Mouse (Mus musculus) embryonic facial prominence, embryonic 11.5 days (tissue): ENCODE results near the gene Nol4l. TPM values are rescaled to one million over a fixed set of nuclear protein-coding genes. Genes with fewer than 3 reads are reported as not detected.
A peak's percentile ranks its signal among the peaks of the same experiment; 100 is the strongest.

ENCODE experiments used
- ATAC-seq: fragments of 200-750 bp; cut with Nextera tagmentation; replicated peaks from 2 replicates; pipeline ENCODE4 v1.8.0; 2017; ENCODE audit warnings: low read depth; ENCODE audit not compliant: insufficient number of reproducible peaks, low FRiP score, low TSS enrichment
- DNase-seq: peaks from one replicate; pipeline ENCODE4 v3.0.0-alpha.2; 2015; ENCODE audit warnings: low spot score
- H3K27ac ChIP-seq: fragments of 300-500 bp; sonication (generic); replicated peaks from 2 replicates; pipeline ENCODE4 v1.5.1; 2014; ENCODE audit warnings: mild to moderate bottlenecking, low read depth, low read length, control low read depth
- H3K27me3 ChIP-seq: fragments of 300-500 bp; sonication (generic); 2 replicates; pipeline ENCODE4 v1.6.1; 2014; ENCODE audit warnings: mild to moderate bottlenecking, low read length, moderate library complexity, mixed read lengths; ENCODE audit not compliant: control insufficient read depth, insufficient read depth
- H3K36me3 ChIP-seq: fragments of 300-500 bp; sonication (generic); replicated peaks from 2 replicates; pipeline ENCODE4 v1.6.1; 2014; ENCODE audit warnings: low read depth, mild to moderate bottlenecking, low read length, moderate library complexity, mixed read lengths; ENCODE audit not compliant: control insufficient read depth, insufficient read depth
- H3K4me1 ChIP-seq: fragments of 300-500 bp; sonication (generic); 2 replicates; pipeline ENCODE4 v1.6.1; 2014; ENCODE audit warnings: low read length, mixed read lengths; ENCODE audit not compliant: control insufficient read depth, insufficient read depth
- H3K4me2 ChIP-seq: fragments of 300-500 bp; sonication (generic); 2 replicates; pipeline ENCODE4 v1.6.1; 2014; ENCODE audit warnings: low read depth, mild to moderate bottlenecking, control low read depth, low read length, moderate library complexity
- H3K4me3 ChIP-seq: fragments of 300-500 bp; sonication (generic); 2 replicates; pipeline ENCODE4 v1.5.1; 2014; ENCODE audit warnings: low read depth, low read length, control low read depth
- H3K9ac ChIP-seq: fragments of 300-500 bp; sonication (generic); replicated peaks from 2 replicates; pipeline ENCODE4 v1.6.1; 2014; ENCODE audit warnings: mild to moderate bottlenecking, control low read depth, low read length
- H3K9me3 ChIP-seq: fragments of 300-500 bp; sonication (generic); replicated peaks from 2 replicates; pipeline ENCODE4 v1.6.1; 2016; ENCODE audit warnings: mild to moderate bottlenecking, low read length, inconsistent platforms, mixed read lengths; ENCODE audit not compliant: control insufficient read depth
- WGBS: fragments of 180-500 bp; shearing (Covaris S2); extraction: QIAGEN DNeasy Blood & Tissue Kit; methylation state at CpG from one replicate; pipeline ENCODE4 v1.1.7; 2014; 5-methylcytosine and 5-hydroxymethylcytosine counted together
- polyA plus RNA-seq: library from polyadenylated mRNA; unstranded; fragments of >200 nt; fragmentation: Nextera tagmentation; extraction: Ambion mirVana; gene quantifications from 2 replicates; pipeline ENCODE4 v1.2.1, GENCODE M21; 2014

Gene Nol4l
- polyA plus RNA-seq, 1 experiment from 2014 or later = 17.6 TPM

- Histone ChIP-seq H3K27me3 (no peaks in the 10 kb centered on the region), H3K9ac (no peak overlapping the region), H3K36me3 (peaks cover 10% of the 10 kb centered on the region), H3K4me2 (no peak overlapping the region), H3K4me3 (no peak overlapping the region), H3K4me1 (peaks cover 24% of the 10 kb centered on the region), H3K27ac (no peak overlapping the region), H3K9me3 (no peaks in the 10 kb centered on the region)
- no peak for ATAC-seq
- no peak for DNase-seq
- 22% methylated on average over 7 of the region's 7 CpGs for WGBS
These were observed 97.3 kb downstream of the Nol4l start for GRCm38 (mm10) chr2:153432492-153432891.

DNA sequence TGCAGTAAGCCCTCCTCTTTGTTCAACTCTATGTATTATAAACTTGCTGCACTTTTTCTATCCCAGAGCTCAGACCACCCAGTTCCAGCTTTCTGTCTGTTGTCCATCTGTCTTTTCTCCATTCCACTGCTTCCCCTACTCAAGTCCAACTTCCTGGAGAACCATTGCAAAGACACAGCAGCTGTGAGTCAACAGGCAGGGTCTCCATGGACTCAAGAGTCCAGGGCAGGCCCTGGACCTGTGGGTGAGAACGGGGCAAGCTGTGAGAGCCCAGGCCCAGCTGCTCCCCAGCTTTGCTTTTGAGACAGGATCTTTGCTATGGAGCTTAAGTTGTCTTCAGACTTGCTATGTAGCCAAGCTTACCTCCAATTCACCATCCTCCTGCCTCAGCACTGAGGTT lies 99.2 kb downstream of the Nol4l start:
- H3K9ac ChIP-seq = no peak overlapping the region
- H3K9me3 ChIP-seq = no peaks in the 10 kb centered on the region
- H3K4me2 ChIP-seq = no peak overlapping the region
- peaks cover 10% of the 10 kb centered on the region for H3K36me3 ChIP-seq
- ATAC-seq (no peak), DNase-seq (no peak)
- H3K4me1 ChIP-seq = peaks cover 15% of the 10 kb centered on the region
- H3K27ac ChIP-seq = no peak overlapping the region
- no peaks in the 10 kb centered on the region for H3K27me3 ChIP-seq
- 100% methylated on average over 1 of the region's 1 CpGs for WGBS
- H3K4me3 ChIP-seq = no peak overlapping the region

- Histone ChIP-seq H3K4me2 (no peak overlapping the region), H3K4me1 (peaks cover 8% of the 10 kb centered on the region), H3K9me3 (no peaks in the 10 kb centered on the region), H3K4me3 (no peak overlapping the region), H3K27me3 (no peaks in the 10 kb centered on the region), H3K27ac (no peak overlapping the region), H3K9ac (no peak overlapping the region), H3K36me3 (peaks cover 10% of the 10 kb centered on the region)
- WGBS = 78% methylated on average over 2 of the region's 2 CpGs
- DNase-seq (no peak), ATAC-seq (no peak)
These were observed 101.3 kb downstream of the Nol4l start for GRCm38 (mm10) chr2:153428485-153428884.

DNA sequence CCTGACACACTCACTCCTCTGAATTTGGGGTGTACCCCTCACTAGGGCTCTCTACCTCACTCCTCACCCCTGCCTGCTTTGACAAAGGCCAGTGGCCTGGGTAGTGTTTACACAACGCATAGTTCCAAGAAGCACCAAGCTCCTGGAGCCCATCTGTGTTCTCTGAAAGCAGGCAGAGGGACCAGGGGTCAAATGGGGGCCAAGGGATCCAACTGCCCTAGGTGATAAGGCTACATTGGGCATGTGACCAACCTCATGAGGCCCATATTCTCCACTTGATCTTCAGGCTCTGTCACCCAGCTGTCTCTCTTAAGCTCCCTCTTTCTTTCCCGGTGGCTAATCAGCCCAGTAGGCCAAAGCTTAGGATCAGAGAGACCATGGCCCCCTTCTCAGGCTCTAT lies 102.8 kb downstream of the Nol4l start:
- H3K36me3 ChIP-seq = peaks cover 10% of the 10 kb centered on the region
- ATAC-seq = no peak
- DNase-seq = peak; percentile 36
- no peak overlapping the region for H3K9ac ChIP-seq
- no peaks in the 10 kb centered on the region for H3K27me3 ChIP-seq
- H3K4me2 ChIP-seq = no peak overlapping the region
- no peaks in the 10 kb centered on the region for H3K9me3 ChIP-seq
- no peak overlapping the region for H3K4me3 ChIP-seq
- no peak overlapping the region for H3K27ac ChIP-seq
- H3K4me1 ChIP-seq = peaks cover 7% of the 10 kb centered on the region
- 15% methylated on average over 2 of the region's 2 CpGs for WGBS

DNA sequence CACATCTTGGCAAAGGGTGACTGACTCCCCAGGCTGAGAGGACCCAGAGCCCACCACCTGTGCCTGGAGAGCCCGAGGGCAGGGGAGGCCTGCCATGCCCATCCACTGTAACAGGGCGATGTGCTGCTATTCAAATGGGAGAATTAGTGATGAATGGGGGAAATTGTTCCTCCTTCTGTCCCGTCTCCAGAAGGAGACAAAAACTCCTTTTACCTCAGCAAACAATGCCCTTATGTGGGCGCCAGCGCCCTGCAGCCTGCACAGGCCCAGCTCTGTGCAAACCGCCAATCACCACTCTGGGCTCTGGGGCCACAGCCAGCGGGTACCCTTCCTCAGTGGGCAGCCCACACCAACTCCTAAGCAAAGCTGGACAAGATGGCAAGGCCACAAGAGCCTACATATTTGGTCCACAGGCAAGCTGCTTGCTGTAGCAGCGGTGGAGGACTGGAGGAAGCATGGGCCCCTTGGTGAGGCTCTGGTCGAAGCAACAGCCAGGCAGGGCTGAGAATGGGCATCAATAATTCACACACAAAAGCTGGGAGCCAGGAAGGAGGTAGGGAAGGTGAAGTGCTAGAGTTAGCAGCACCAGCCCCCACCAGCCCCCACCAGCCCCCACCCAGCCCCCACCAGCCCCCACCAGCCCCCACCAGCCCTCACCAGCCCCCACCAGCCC lies 103.6 kb downstream of the Nol4l start:
- peaks cover 6% of the 10 kb centered on the region for H3K36me3 ChIP-seq
- peak overlapping the region; percentile 25 for H3K27ac ChIP-seq
- no peaks in the 10 kb centered on the region for H3K9me3 ChIP-seq
- no peak overlapping the region for H3K4me2 ChIP-seq
- ATAC-seq (0 out of 2 replicates have a peak, but pooled peaks have one; percentile 30), DNase-seq (no peak)
- H3K4me1 ChIP-seq = peaks cover 7% of the 10 kb centered on the region
- no peaks in the 10 kb centered on the region for H3K27me3 ChIP-seq
- no peak overlapping the region for H3K4me3 ChIP-seq
- H3K9ac ChIP-seq = no peak overlapping the region
- WGBS = 33% methylated on average over 9 of the region's 9 CpGs

- 82% methylated on average over 4 of the region's 4 CpGs for WGBS
- H3K4me3 ChIP-seq = no peak overlapping the region
- peaks cover 7% of the 10 kb centered on the region for H3K4me1 ChIP-seq
These were observed 104.5 kb downstream of the Nol4l start for GRCm38 (mm10) chr2:153425124-153425844.

GRCm38 (mm10) chr2:153424557-153424956 lies 105.2 kb downstream of the Nol4l start:
- no peak overlapping the region for H3K9ac ChIP-seq
- H3K36me3 ChIP-seq = peaks cover 5% of the 10 kb centered on the region
- no peak overlapping the region for H3K27ac ChIP-seq
- peaks cover 7% of the 10 kb centered on the region for H3K4me1 ChIP-seq
- DNase-seq (no peak), ATAC-seq (no peak)
- WGBS = 79% methylated on average over 8 of the region's 8 CpGs
- no peaks in the 10 kb centered on the region for H3K9me3 ChIP-seq
- H3K4me3 ChIP-seq = no peak overlapping the region
- no peak overlapping the region for H3K4me2 ChIP-seq
- no peaks in the 10 kb centered on the region for H3K27me3 ChIP-seq

More at GRCm38 (mm10) chr2:153425124-153425844, 104.5 kb downstream of the Nol4l start:
- H3K27me3 ChIP-seq = no peaks in the 10 kb centered on the region
- H3K4me2 ChIP-seq = no peak overlapping the region
- ATAC-seq (no peak), DNase-seq (no peak)
- H3K9ac ChIP-seq = no peak overlapping the region
- no peaks in the 10 kb centered on the region; the same call in none of the 2 replicates for H3K36me3 ChIP-seq
- peak overlapping the region; percentile 25 for H3K27ac ChIP-seq
- no peaks in the 10 kb centered on the region for H3K9me3 ChIP-seq

GRCm38 (mm10) chr2:153423113-153423512 lies 106.7 kb downstream of the Nol4l start:
- Histone ChIP-seq H3K27ac (no peak overlapping the region), H3K9ac (no peak overlapping the region), H3K27me3 (no peaks in the 10 kb centered on the region), H3K36me3 (peaks cover 8% of the 10 kb centered on the region), H3K4me1 (peaks cover 7% of the 10 kb centered on the region), H3K4me3 (no peak overlapping the region), H3K9me3 (no peaks in the 10 kb centered on the region), H3K4me2 (no peak overlapping the region)
- ATAC-seq (no peak), DNase-seq (no peak)
- WGBS = 84% methylated on average over 3 of the region's 3 CpGs
